Mouse (Mus musculus) liver, embryonic 13.5 days (tissue): ENCODE results near the gene Trim46. TPM values are rescaled to one million over a fixed set of nuclear protein-coding genes. Genes with fewer than 3 reads are reported as not detected.

Experiments used
- ATAC-seq: fragments of 200-750 bp; cut with Nextera tagmentation; 2 replicates; pipeline ENCODE4 v1.8.0; 2017; ENCODE audit warnings: low read depth, mild to moderate bottlenecking, moderate number of reproducible peaks, moderate library complexity
- DNase-seq: peaks from one replicate; pipeline ENCODE4 v3.0.0; 2022
- H3K27ac ChIP-seq: fragments of 300-500 bp; sonication (generic); 2 replicates; pipeline ENCODE4 v1.5.1; 2015; ENCODE audit warnings: moderate library complexity, mild to moderate bottlenecking, inconsistent platforms
- H3K27me3 ChIP-seq: fragments of 300-500 bp; sonication (generic); 2 replicates; pipeline ENCODE4 v1.6.1; 2015; ENCODE audit warnings: mild to moderate bottlenecking, inconsistent platforms
- H3K36me3 ChIP-seq: fragments of 300-500 bp; sonication (generic); 2 replicates; pipeline ENCODE4 v1.6.1; 2015; ENCODE audit warnings: mild to moderate bottlenecking, inconsistent platforms
- H3K4me1 ChIP-seq: fragments of 300-500 bp; sonication (generic); replicated peaks from 2 replicates; pipeline ENCODE4 v1.6.1; 2015; ENCODE audit warnings: inconsistent platforms
- H3K4me2 ChIP-seq: fragments of 300-500 bp; sonication (generic); 2 replicates; pipeline ENCODE4 v1.6.1; 2015; ENCODE audit warnings: inconsistent platforms, mild to moderate bottlenecking, moderate library complexity
- H3K4me3 ChIP-seq: fragments of 300-500 bp; sonication (generic); replicated peaks from 2 replicates; pipeline ENCODE4 v1.5.1; 2015; ENCODE audit warnings: mild to moderate bottlenecking, inconsistent platforms
- H3K9ac ChIP-seq: fragments of 300-500 bp; sonication (generic); 2 replicates; pipeline ENCODE4 v1.6.1; 2015; ENCODE audit warnings: mild to moderate bottlenecking, inconsistent platforms
- H3K9me3 ChIP-seq: fragments of 300-500 bp; sonication (generic); replicated peaks from 2 replicates; pipeline ENCODE4 v1.6.1; 2016; ENCODE audit warnings: inconsistent platforms
- WGBS: fragments of 180-500 bp; shearing (Covaris S2); methylation state at CpG from one replicate; pipeline ENCODE4 v1.1.7; 2015; ENCODE audit not compliant: insufficient replicate concordance; 5-methylcytosine and 5-hydroxymethylcytosine counted together
- polyA plus RNA-seq: library from polyadenylated mRNA; unstranded; fragments of >200 nt; fragmentation: Nextera tagmentation; extraction: Ambion mirVana; gene quantifications from 2 replicates; pipeline ENCODE4 v1.2.1, GENCODE M21; 2015

The Trim46 gene
- polyA plus RNA-seq, 1 experiment from 2014 or later = 0.23 TPM

DNA sequence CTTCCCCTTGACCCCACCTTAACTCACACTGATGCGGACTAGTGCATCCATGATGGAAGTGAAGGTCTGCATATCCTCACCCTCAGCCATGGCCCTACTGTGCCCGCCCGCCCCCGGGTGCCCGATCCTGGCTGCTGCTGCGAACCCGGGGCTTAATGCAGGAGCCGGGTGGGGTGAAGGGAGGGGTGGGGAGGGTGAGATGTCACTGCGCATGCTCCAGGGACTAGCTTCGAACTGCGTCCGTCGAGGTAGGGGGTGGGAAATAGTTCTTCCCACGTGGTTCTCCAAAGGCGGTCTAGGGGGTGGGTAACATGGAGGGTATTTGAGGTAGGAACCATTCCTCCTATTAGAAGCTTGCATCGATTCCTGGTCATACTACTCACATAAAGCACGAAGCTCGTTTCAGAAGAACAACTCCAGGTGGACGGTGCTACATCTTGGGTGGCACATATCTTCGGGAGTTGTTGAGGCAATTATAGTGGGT lies 379 bp downstream of the Trim46 start, which contains the start of gene Krtcap2:
Gene Krtcap2 (plus strand): TSS at position 279 of the 484 bp plus-strand sequence.
- Histone ChIP-seq H3K27ac (peak within 1 kb of the TSS; percentile 35), H3K9me3 (no peaks in the 10 kb centered on the region), H3K4me1 (peaks cover 57% of the 10 kb centered on the region), H3K4me2 (peak within 1 kb of the TSS; percentile 90), H3K27me3 (peaks cover 32% of the 10 kb centered on the region), H3K4me3 (peak within 1 kb of the TSS; percentile 71), H3K36me3 (0 out of 2 replicates have a peak, but pooled peaks cover 5% of the 10 kb centered on the region), H3K9ac (peak within 1 kb of the TSS; percentile 76)
- no peak for DNase-seq
- ATAC-seq = peak; percentile 2; the same call in 1 of the 2 replicates
- WGBS = 8% methylated on average over 20 of the region's 20 CpGs

DNA sequence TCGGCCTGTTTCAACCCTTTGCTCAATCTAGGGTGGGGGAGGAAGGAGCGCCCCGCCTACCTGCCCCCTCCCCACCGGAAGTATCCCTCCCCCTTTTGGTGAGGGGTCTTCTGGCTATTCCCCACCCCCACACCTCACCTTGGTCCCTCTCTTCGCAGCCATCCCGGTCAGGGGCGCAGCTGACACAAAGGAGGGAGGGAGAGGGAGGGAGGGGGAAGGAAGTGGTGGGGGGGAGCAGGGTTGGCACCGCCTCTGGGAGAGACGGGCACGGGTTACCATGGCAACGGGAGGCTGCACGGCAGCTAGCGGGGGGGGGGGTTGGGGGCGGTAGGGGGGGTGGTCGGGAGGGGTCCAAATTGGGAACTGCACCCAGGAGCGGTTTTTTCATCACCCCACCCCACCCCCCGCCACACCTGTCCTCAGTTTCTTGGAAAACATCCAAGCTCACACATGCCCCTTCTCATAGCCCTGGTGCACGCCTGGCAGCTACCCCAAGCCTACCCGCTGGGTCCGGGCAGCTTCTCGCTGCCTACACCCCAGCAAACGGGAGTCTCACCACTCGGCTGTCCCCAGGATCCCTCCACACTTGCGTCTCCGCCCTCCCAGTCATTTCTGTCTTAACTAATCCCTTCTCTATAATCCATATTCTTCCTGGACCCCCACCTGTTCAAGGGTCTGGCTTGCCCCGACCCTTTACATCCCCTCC lies 974 bp downstream of the Trim46 start:
- peaks cover 54% of the 10 kb centered on the region for H3K4me1 ChIP-seq
- H3K27me3 ChIP-seq = peaks cover 29% of the 10 kb centered on the region
- ATAC-seq = no peak
- H3K4me3 ChIP-seq = peak overlapping the region; percentile 71
- 3% methylated on average over 22 of the region's 26 CpGs for WGBS
- 0 out of 2 replicates have a peak, but pooled peaks cover 5% of the 10 kb centered on the region for H3K36me3 ChIP-seq
- H3K27ac ChIP-seq = no peak overlapping the region
- no peak for DNase-seq
- no peaks in the 10 kb centered on the region for H3K9me3 ChIP-seq
- no peak overlapping the region for H3K9ac ChIP-seq
- H3K4me2 ChIP-seq = peak overlapping the region; percentile 90

DNA sequence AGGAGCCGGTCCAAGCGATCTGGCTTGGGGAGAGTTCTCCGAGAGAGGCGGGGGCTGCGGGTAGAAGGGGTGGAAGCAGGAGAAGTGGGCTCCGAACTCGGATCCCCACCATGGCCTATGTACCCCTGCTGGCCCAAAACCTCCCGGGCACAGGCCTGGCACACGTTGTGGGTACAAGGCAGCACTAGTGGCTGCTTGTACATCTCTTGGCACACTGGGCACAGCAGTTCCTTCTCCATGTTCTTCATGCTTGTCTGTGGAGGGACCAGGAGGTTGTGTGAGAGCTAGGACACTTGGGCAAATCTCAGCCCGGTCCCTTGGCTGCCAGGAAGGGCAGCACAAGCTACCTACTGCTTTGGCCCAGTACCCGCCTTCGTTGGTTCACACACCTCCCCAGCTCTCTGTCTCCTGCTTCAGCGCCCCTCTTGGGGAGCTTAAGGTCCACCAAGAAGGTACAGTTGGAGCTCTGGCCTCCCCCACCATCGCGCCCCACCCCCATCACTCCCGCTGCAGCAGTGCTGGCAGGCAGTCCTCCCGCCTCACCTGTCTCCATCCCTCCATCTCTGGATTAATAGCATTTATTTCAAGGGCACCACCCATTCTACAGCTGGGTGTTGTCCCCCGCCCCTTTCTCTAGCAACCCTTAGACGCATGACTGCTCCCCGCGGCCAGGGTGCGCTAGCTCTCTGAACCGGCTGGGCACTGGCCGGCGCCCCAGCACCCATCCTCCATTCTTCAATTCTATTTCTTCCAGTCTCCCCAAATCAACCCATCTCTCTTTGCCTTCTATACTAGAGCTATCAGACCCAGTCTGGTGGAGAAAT lies 1.7 kb downstream of the Trim46 start:
- WGBS = 20% methylated on average over 25 of the region's 25 CpGs
- H3K4me3 ChIP-seq = peak overlapping the region; percentile 28
- peaks cover 54% of the 10 kb centered on the region for H3K4me1 ChIP-seq

DNA sequence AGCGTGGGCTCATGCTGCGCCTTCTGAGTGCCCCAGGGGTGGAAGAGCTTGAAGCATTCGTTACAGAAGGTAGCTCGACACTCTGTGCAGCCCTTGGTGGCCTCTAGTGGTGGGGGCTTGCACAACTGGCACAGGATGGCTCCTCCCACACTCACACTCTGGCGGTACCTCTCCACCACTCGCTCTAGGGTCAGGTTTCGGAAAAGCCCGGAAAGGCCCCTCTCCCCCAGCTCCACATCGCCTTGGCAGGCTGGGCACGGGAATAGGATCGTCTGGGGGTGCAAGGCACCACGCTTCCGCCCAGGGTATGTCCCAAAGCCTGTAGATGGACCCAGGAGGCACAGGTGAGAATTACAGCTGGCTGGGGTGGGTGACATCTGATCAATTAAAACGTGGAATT lies 2.5 kb downstream of the Trim46 start:
- no peak overlapping the region for H3K4me3 ChIP-seq
- H3K27ac ChIP-seq = no peak overlapping the region
- no peak overlapping the region for H3K9ac ChIP-seq
- no peak overlapping the region for H3K4me2 ChIP-seq
- H3K9me3 ChIP-seq = no peaks in the 10 kb centered on the region
- peak; percentile 9; the same call in 1 of the 2 replicates for ATAC-seq
- 0 out of 2 replicates have a peak, but pooled peaks cover 1% of the 10 kb centered on the region for H3K36me3 ChIP-seq
- DNase-seq = peak; percentile 32
- peaks cover 38% of the 10 kb centered on the region for H3K27me3 ChIP-seq
- 17% methylated on average over 14 of the region's 14 CpGs for WGBS
- H3K4me1 ChIP-seq = peaks cover 54% of the 10 kb centered on the region

More for the DNA sequence above, 1.7 kb downstream of the Trim46 start:
- peaks cover 31% of the 10 kb centered on the region for H3K27me3 ChIP-seq
- H3K4me2 ChIP-seq = peak overlapping the region; percentile 90
- no peak overlapping the region for H3K27ac ChIP-seq
- H3K36me3 ChIP-seq = 0 out of 2 replicates have a peak, but pooled peaks cover 5% of the 10 kb centered on the region
- no peak overlapping the region for H3K9ac ChIP-seq
- no peak for DNase-seq
- no peak for ATAC-seq
- H3K9me3 ChIP-seq = no peaks in the 10 kb centered on the region

DNA sequence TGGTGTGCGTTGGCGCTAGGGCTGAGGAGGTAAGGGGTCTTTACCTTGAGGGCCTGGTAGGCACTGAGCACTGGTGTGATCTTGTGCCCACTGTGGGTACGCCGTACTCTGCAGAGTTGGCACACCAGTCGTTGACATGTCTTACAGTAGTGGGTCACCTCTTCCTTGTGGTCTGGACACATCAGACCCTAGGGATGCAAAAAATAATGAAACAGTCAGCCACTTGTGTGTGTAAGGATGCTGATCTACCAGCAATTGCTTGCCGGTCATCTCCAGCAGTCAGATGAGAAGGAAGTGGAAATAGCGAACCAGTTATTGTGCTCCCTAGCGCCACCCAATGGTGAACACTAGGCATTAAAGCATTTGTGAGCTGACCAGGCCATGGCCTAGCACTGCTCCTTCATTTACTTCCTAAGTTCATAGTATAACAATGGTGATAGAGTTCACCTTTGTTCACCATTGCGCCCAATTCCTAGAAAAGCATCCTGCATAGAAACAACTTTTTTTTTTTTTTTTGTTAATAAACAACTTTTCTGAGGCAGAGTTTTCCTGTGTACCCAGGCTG lies 3.7 kb downstream of the Trim46 start:
- Histone ChIP-seq H3K4me2 (no peak overlapping the region), H3K9ac (no peak overlapping the region), H3K36me3 (no peaks in the 10 kb centered on the region), H3K27ac (no peak overlapping the region), H3K27me3 (peaks cover 49% of the 10 kb centered on the region), H3K9me3 (no peaks in the 10 kb centered on the region), H3K4me3 (no peak overlapping the region), H3K4me1 (peaks cover 43% of the 10 kb centered on the region)
- DNase-seq (peak; percentile 29), ATAC-seq (no peak)
- 59% methylated on average over 9 of the region's 9 CpGs for WGBS

DNA sequence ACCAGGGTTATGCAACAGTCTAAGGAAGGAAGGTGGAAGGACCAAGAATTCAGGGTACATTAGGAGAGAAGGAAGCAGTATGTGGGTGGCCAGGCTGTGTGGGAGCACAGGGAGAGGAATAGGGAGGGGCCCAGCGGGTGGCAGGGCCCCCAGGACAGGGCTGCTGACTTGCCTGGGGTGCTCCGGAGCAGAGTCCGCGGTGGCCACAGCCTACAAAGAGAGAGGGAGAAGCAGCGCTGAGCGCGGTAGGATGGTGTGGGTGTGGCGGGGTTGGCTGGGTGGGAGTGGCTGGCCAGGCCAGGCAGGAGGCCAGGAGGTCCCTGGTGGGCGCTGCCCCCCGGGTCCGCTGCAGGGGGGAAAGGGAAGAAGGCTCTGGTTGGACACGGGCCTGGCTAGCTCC lies 7.6 kb downstream of the Trim46 start:
- Histone ChIP-seq H3K4me2 (no peak overlapping the region), H3K36me3 (no peaks in the 10 kb centered on the region), H3K27me3 (peaks cover 39% of the 10 kb centered on the region), H3K4me1 (peaks cover 12% of the 10 kb centered on the region), H3K4me3 (no peak overlapping the region), H3K9me3 (no peaks in the 10 kb centered on the region), H3K27ac (no peak overlapping the region), H3K9ac (no peak overlapping the region)
- DNase-seq = no peak
- 65% methylated on average over 12 of the region's 12 CpGs for WGBS
- no peak; the same call in 1 of the 2 replicates for ATAC-seq

DNA sequence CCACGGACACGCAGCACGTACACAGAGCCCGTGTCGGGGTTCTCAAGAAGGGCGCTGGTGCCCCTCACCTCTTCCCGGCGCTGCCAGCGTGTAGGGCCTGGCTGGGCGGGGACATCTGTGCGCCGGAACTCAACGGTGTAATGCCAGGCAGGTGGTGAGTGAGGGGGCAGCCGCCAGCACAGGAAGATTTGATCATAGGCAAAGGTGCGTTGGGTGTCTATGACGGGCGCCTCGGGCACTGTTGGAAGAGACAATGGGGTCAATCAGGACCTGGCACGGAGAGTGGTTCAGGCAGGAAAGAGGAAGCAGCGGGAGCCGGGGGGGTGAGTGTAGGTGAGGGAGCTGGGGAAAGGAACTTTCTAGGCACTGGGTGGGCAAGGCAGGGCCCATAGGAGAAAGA lies 8.4 kb downstream of the Trim46 start:
- 86% methylated on average over 21 of the region's 21 CpGs for WGBS
- no peak overlapping the region for H3K4me2 ChIP-seq

DNA sequence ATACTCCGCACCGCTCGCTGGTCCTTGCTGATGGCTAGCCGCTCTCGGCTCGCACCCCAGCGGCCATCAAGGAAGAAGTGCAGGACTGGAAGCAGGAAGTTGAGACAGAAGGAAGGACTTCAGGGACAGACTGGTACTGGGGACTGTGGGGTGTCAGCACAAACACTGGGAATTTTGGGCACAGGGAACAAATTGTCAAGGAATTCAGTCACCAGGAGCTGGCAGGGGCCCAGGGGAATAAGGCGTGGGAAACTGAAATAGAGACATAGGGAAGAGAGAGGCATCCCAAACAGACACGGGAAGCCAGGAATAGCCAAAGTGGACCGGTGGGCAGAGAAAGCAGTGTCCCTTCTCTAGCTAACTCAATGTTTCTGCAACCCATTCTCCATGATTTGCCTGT lies 9.6 kb downstream of the Trim46 start:
- DNase-seq = no peak
- H3K4me2 ChIP-seq = no peak overlapping the region
- no peak overlapping the region for H3K27ac ChIP-seq
- H3K9ac ChIP-seq = no peak overlapping the region
- WGBS = 83% methylated on average over 10 of the region's 10 CpGs
- ATAC-seq = no peak
- H3K4me3 ChIP-seq = no peak overlapping the region
- no peaks in the 10 kb centered on the region for H3K9me3 ChIP-seq
- H3K4me1 ChIP-seq = peaks cover 6% of the 10 kb centered on the region; the same call in 1 of the 2 replicates
- H3K36me3 ChIP-seq = no peaks in the 10 kb centered on the region
- H3K27me3 ChIP-seq = peaks cover 43% of the 10 kb centered on the region

More for the DNA sequence above, 8.4 kb downstream of the Trim46 start:
- DNase-seq (no peak), ATAC-seq (no peak)
- Histone ChIP-seq H3K27ac (no peak overlapping the region), H3K36me3 (no peaks in the 10 kb centered on the region), H3K4me3 (no peak overlapping the region), H3K9ac (no peak overlapping the region), H3K4me1 (peaks cover 7% of the 10 kb centered on the region; the same call in 1 of the 2 replicates), H3K27me3 (peaks cover 36% of the 10 kb centered on the region), H3K9me3 (no peaks in the 10 kb centered on the region)

DNA sequence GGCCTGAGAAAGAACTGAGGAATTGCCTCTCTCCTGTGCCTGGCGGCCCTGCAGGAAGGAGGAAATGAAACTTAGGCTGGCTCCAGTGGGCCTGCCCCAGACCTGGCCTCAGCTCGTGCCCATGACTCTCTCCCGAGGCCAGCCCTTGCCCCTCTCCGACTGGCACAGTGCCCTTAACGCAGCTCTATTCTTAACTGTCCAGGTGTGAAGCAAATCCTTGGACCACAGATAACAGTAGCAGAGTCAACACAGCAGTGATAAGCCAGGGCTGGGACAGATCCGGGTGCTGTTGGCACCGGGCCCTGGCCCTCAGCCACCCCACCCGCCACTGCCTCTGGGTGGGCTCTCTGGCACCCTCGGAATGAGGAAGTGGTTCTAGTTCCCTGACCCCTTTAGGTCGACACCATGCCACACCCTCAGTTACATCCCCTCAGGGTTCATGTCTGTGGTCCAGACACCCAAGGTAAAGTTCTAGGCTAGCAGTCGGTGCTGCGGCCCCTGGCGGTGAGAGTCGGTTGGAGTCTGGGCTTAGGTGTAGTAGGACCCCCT lies 12.5 kb downstream of the Trim46 start:
- DNase-seq (no peak), ATAC-seq (no peak)
- WGBS = 44% methylated on average over 14 of the region's 14 CpGs
- H3K4me1 ChIP-seq = peaks cover 12% of the 10 kb centered on the region
- no peak overlapping the region for H3K27ac ChIP-seq
- H3K4me2 ChIP-seq = no peak overlapping the region
- no peak overlapping the region for H3K9ac ChIP-seq
- no peaks in the 10 kb centered on the region for H3K36me3 ChIP-seq
- no peaks in the 10 kb centered on the region for H3K9me3 ChIP-seq
- H3K4me3 ChIP-seq = no peak overlapping the region
- peaks cover 63% of the 10 kb centered on the region for H3K27me3 ChIP-seq

DNA sequence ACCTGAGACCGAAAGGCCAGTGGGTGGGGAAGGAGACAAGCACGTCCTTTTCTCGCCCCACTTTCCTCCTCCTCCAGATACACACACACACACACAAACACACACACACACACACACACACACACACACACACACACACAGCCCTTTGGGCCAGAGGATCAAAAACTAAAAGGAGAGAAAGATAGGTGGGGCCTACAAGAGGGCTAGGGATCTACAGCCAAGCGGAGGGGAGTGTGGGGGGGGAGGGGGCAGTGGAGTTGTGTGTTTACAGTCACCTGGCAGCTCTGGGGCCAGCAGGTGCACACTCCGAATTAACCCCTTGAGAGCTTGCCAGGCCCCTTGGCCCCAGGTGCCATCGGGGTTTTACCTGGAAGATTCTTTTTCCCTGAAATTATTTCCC lies 13.5 kb downstream of the Trim46 start:
- no peak overlapping the region for H3K9ac ChIP-seq
- no peak overlapping the region for H3K4me2 ChIP-seq
- H3K27me3 ChIP-seq = peaks cover 61% of the 10 kb centered on the region

More for the DNA sequence above, 13.5 kb downstream of the Trim46 start:
- 61% methylated on average over 3 of the region's 6 CpGs for WGBS
- Histone ChIP-seq H3K9me3 (no peaks in the 10 kb centered on the region), H3K36me3 (no peaks in the 10 kb centered on the region), H3K4me3 (no peak overlapping the region), H3K4me1 (peaks cover 20% of the 10 kb centered on the region), H3K27ac (no peak overlapping the region)
- ATAC-seq (no peak), DNase-seq (no peak)
